Mouse (Mus musculus): Measurements from ENCODE around the gene Gm9045. TPM values are rescaled to one million over a fixed set of nuclear protein-coding genes. Genes with fewer than 3 reads are reported as not detected.

The Gm9045 gene
- polyA plus RNA-seq, 1 experiment from 2014 or later = not detected

Other genes with a start within 250 kb of the Gm9045 start
- gene Mdm1, start 196.0 kb downstream of the Gm9045 start, polyA plus RNA-seq (2015; fragmentation: Nextera tagmentation; extraction: Ambion mirVana) = 28.8 and 32.2 TPM in 2 replicates
- not detected in 2 replicates for gene Il22, start 132.9 kb downstream of the Gm9045 start, polyA plus RNA-seq (2015; fragmentation: Nextera tagmentation; extraction: Ambion mirVana)
- gene Gm32717, start 97.1 kb downstream of the Gm9045 start, polyA plus RNA-seq (2015; fragmentation: Nextera tagmentation; extraction: Ambion mirVana) = 0.26 and 0.35 TPM in 2 replicates
- 0.26 and 0.35 TPM in 2 replicates for gene Gm32802, start 79.1 kb downstream of the Gm9045 start, polyA plus RNA-seq (2015; fragmentation: Nextera tagmentation; extraction: Ambion mirVana)
- not detected in 2 replicates for gene Iltifb, start 42.8 kb downstream of the Gm9045 start, polyA plus RNA-seq (2015; fragmentation: Nextera tagmentation; extraction: Ambion mirVana)
- gene Gm9040, start 10.9 kb downstream of the Gm9045 start, polyA plus RNA-seq (2015; fragmentation: Nextera tagmentation; extraction: Ambion mirVana) = not detected in 2 replicates
- gene Gm9044, start 5.4 kb downstream of the Gm9045 start, polyA plus RNA-seq (2015; fragmentation: Nextera tagmentation; extraction: Ambion mirVana) = not detected in 2 replicates
- gene Gm9046, start 5.4 kb upstream of the Gm9045 start, polyA plus RNA-seq (2015; fragmentation: Nextera tagmentation; extraction: Ambion mirVana) = not detected in 2 replicates
- gene Gm9048, start 10.8 kb upstream of the Gm9045 start, polyA plus RNA-seq (2015; fragmentation: Nextera tagmentation; extraction: Ambion mirVana) = not detected in 2 replicates
- not detected in 2 replicates for gene Gm9049, start 16.3 kb upstream of the Gm9045 start, polyA plus RNA-seq (2015; fragmentation: Nextera tagmentation; extraction: Ambion mirVana)
- gene Ifng, start 103.2 kb upstream of the Gm9045 start, polyA plus RNA-seq (2015; fragmentation: Nextera tagmentation; extraction: Ambion mirVana) = not detected in 2 replicates

Measured in neural tube, embryonic 13.5 days (tissue).